Mouse (Mus musculus) embryonic fibroblast, embryonic 13.5 days (primary cell): ENCODE measurements around the gene Treml1.

ENCODE experiments used
- CTCF ChIP-seq: IDR thresholded peaks from 2 replicates; pipeline ENCODE4 v1.5.1; 2011; ENCODE audit warnings: mild to moderate bottlenecking, control low read depth, low read length, moderate library complexity, borderline replicate concordance; ENCODE audit not compliant: insufficient read depth
- POLR2A ChIP-seq: IDR thresholded peaks from 2 replicates; pipeline ENCODE4 v1.6.1; 2011; ENCODE audit warnings: low read depth, mild to moderate bottlenecking, control low read depth, low read length, moderate library complexity

DNA sequence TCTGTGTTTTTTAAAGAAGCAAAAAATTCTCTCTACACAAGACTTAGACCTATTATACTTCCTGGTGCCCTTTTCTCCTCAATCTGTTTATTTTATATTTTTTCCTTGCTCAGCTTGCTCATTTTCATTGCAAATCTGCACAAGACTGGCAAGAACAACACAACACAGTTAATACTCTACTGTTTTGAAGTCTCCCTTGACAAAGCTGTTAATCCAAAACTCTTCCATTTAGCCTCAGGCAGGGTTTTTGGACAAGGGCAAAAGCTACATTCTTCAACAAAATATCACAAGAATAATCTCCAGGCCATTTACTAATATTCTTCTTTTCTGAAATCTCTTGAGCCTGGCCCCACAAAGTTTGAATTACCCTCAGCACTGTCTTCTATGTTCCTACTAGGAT, 11.9 kb downstream of the Treml1 start:
- TF ChIP-seq POLR2A (no peak), CTCF (no peak)
